Mouse (Mus musculus) ES-E14 (cell line): ENCODE measurements at regions not wholly inside any gene's neighbourhood (a gene's known extent, or its start where the extent isn't known, plus 50 kb on each side); places are given as distances from the start of the nearest gene placed in this dataset.

Experiments used
- CHD2 ChIP-seq: IDR thresholded peaks from 2 replicates; pipeline ENCODE4 v1.6.1; 2014; ENCODE audit warnings: mild to moderate bottlenecking, low read depth, low read length, inconsistent platforms
- HCFC1 ChIP-seq: IDR thresholded peaks from 2 replicates; pipeline ENCODE4 v1.6.1; 2012; ENCODE audit warnings: low read length, inconsistent platforms, borderline replicate concordance; ENCODE audit not compliant: insufficient read depth
- ZC3H11A ChIP-seq: IDR thresholded peaks from 2 replicates; pipeline ENCODE4 v1.6.1; 2012; ENCODE audit warnings: low read depth, mild to moderate bottlenecking, inconsistent platforms, low read length, borderline replicate concordance
- ZNF384 ChIP-seq: IDR thresholded peaks from 2 replicates; pipeline ENCODE4 v1.6.1; 2012; ENCODE audit warnings: low read depth, low read length, inconsistent platforms

- TF ChIP-seq HCFC1 (no peak), ZNF384 (no peak), CHD2 (no peak), ZC3H11A (peak; percentile 46; the same call in 1 of the 2 replicates)
These were observed 110.0 kb downstream of the Zfp326 start for GRCm38 (mm10) chr5:105986401-105986800.
